Mouse (Mus musculus) embryonic facial prominence, embryonic 10.5 days (tissue): ENCODE results near the gene Ccnt1. TPM values are rescaled to one million over a fixed set of nuclear protein-coding genes. Genes with fewer than 3 reads are reported as not detected.

Experiments used
- microRNA-seq: library from miRNA; unstranded; fragments of <30 nt; microRNA quantifications from one replicate; pipeline ENCODE4, GENCODE M21; 2017
- polyA plus RNA-seq: library from polyadenylated mRNA; unstranded; fragments of >200 nt; fragmentation: Nextera tagmentation; extraction: Ambion mirVana; gene quantifications from 2 replicates; pipeline ENCODE4 v1.2.1, GENCODE M21; 2016

Ccnt1 gene
- polyA plus RNA-seq, 1 experiment from 2014 or later = 64.5 TPM

Small RNA genes within 50 kb of the gene (microRNA-seq; reads per million reads assigned to microRNA genes)
- not detected for gene Mir1291

Other genes starting within 250 kb of the Ccnt1 start
- gene Olfr284, start 229.9 kb downstream of the Ccnt1 start, polyA plus RNA-seq = not detected in 2 replicates
- gene Olfr283, start 190.0 kb downstream of the Ccnt1 start, polyA plus RNA-seq = not detected in 2 replicates
- gene Olfr282, start 139.7 kb downstream of the Ccnt1 start, polyA plus RNA-seq = not detected in 2 replicates
- not detected in 2 replicates for gene Olfr281, start 118.3 kb downstream of the Ccnt1 start, polyA plus RNA-seq
- not detected in 2 replicates for gene OR5BS1P, start 101.0 kb downstream of the Ccnt1 start, polyA plus RNA-seq
- gene Lalba, start 88.2 kb downstream of the Ccnt1 start, polyA plus RNA-seq = 0.20 and 0.26 TPM in 2 replicates
- not detected in 2 replicates for gene Olfr279, start 78.5 kb downstream of the Ccnt1 start, polyA plus RNA-seq
- gene Kansl2, start 36.7 kb downstream of the Ccnt1 start, polyA plus RNA-seq = 151 and 152 TPM in 2 replicates
- 0.39 TPM in 1 of 2 replicates, not detected in the other for gene 4930415O20Rik, start 81 bp upstream of the Ccnt1 start, polyA plus RNA-seq
- gene Adcy6, start 39.2 kb upstream of the Ccnt1 start, polyA plus RNA-seq = 11.6 and 14.0 TPM in 2 replicates
- gene Cacnb3, start 59.9 kb upstream of the Ccnt1 start, polyA plus RNA-seq = 32.3 and 37.0 TPM in 2 replicates
- gene Ddx23, start 92.0 kb upstream of the Ccnt1 start, polyA plus RNA-seq = 31.2 and 32.1 TPM in 2 replicates
- gene Rnd1, start 106.5 kb upstream of the Ccnt1 start, polyA plus RNA-seq = 0.88 and 1.5 TPM in 2 replicates
- 0.60 and 0.80 TPM in 2 replicates for gene Ccdc65, start 137.3 kb upstream of the Ccnt1 start, polyA plus RNA-seq
- gene Fkbp11, start 157.3 kb upstream of the Ccnt1 start, polyA plus RNA-seq = 23.2 and 26.3 TPM in 2 replicates
- 41.6 and 43.1 TPM in 2 replicates for gene Arf3, start 192.3 kb upstream of the Ccnt1 start, polyA plus RNA-seq
- gene Wnt10b, start 207.2 kb upstream of the Ccnt1 start, polyA plus RNA-seq = 0.34 and 0.40 TPM in 2 replicates
- gene Wnt1, start 218.9 kb upstream of the Ccnt1 start, polyA plus RNA-seq = 1.0 and 1.5 TPM in 2 replicates
- not detected in 2 replicates for gene Ddn, start 238.6 kb upstream of the Ccnt1 start, polyA plus RNA-seq